ENCODE assay signal across 8 mouse cellular contexts in the genomic region with DNA sequence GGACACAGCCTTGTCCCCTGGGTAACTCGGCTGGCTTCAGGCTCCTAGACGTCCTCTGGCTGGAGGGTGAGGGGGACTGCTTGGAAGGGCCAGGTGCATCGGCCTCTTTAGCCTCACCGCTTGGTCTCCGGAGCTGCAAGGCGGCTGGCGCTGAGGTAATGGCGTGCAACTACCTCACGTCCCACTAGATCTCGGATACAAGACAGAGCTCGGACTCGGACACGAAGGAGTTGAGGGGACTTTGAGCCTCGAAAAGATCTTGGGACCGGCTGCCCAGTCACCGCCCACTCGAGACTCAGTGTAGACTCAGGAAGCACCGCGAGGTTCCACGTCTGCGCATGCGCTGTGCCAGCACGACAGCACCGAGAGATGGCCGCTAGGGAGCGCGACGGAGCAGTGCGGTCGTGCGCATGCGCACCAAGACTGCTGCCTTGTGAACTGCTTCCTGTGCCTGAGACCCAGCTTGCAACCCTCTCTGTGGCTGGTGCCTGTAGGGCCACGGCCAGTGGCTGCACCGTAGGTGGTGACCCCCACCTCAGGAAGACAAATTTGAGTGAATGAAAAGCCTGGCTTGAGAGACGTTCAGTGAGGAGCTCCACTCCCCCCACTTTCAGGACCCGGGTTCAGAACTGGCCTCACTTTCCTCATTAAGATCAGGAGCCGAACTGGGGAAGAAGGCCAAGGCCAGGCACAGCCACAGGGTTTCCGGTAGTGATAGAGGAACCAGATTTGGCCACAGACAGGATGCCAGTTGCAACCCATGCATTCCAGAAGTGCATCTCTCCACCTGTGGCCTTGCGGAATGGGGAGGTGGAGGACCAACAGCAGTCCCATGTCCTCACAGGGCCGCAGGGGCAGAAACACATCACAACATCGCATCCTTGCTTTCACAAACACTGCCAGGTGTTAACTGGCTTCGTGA. TPM values are rescaled to one million over a fixed set of nuclear protein-coding genes. Genes with fewer than 3 reads are reported as not detected.
DNase-seq lines count a peak whose midpoint lies in the region; ATAC-seq lines count a peak whose summit lies in the region.

No protein-coding gene starts in this region.

- H3K36me3 ChIP-seq in embryonic facial prominence, embryonic 13.5 days, result no peaks in the 10 kb centered on the region
- H3K36me3 ChIP-seq in midbrain, embryonic 11.5 days (ENCODE audit: control insufficient read depth, insufficient read depth, low read length), result no peaks in the 10 kb centered on the region

- H3K27me3 ChIP-seq in embryonic facial prominence, embryonic 13.5 days, result no peaks in the 10 kb centered on the region
- H3K27me3 ChIP-seq in midbrain, embryonic 11.5 days (ENCODE audit: control insufficient read depth, insufficient read depth, low read length), result no peaks in the 10 kb centered on the region

- H3K9ac ChIP-seq in embryonic facial prominence, embryonic 13.5 days, result peak overlapping the region; percentile 85
- peak overlapping the region; percentile 85 for H3K9ac ChIP-seq in midbrain, embryonic 11.5 days (ENCODE audit: low read length)

- 16% methylated on average over 42 of the region's 42 CpGs for whole genome bisulfite sequencing in embryonic facial prominence, embryonic 13.5 days
- WGBS in midbrain, embryonic 11.5 days, result 16% methylated on average over 42 of the region's 42 CpGs

- DNase-seq in adrenal gland, postnatal 4 days (ENCODE audit: low spot score in 2 of 2), result peak; percentile 94 to 96
- DNase-seq in heart, adult 11 months, result peak; percentile 99
- DNase-seq in kidney, adult 11 months, result peak; percentile 97
- peak; percentile 95 for DNase-seq in left cerebral cortex, postnatal 4 days
- peak; percentile 100 for DNase-seq in midbrain, embryonic 11.5 days (ENCODE audit: low spot score, missing footprints)
- DNase-seq in right cerebral cortex, postnatal 4 days, result peak; percentile 97
- DNase-seq in yolk sac, embryonic 10.5 days (ENCODE audit: low spot score), result peak; percentile 93

- peak overlapping the region; percentile 75 for H3K27ac ChIP-seq in embryonic facial prominence, embryonic 13.5 days
- no peak overlapping the region; the same call in 1 of the 2 replicates for H3K27ac ChIP-seq in midbrain, embryonic 11.5 days (ENCODE audit: low read depth, low read length)

- peak; percentile 84 for ATAC-seq in embryonic facial prominence, embryonic 13.5 days (ENCODE audit: insufficient number of reproducible peaks, insufficient read depth, low FRiP score, low TSS enrichment, low read depth)
- peak; percentile 95 for ATAC-seq in midbrain, embryonic 11.5 days (ENCODE audit: low FRiP score)

- intact Hi-C loops in left cerebral cortex, postnatal 4 days (cut with DNase I), result loop anchor here (10.0 kb wide), 1 partner anchor 160 kb away; no protein-coding TSS in a partner anchor

- peaks cover 10% of the 10 kb centered on the region for H3K4me1 ChIP-seq in embryonic facial prominence, embryonic 13.5 days
- H3K4me1 ChIP-seq in midbrain, embryonic 11.5 days (ENCODE audit: control insufficient read depth, insufficient read depth, low read length), result no peaks in the 10 kb centered on the region

- peak overlapping the region; percentile 86 for H3K4me2 ChIP-seq in embryonic facial prominence, embryonic 13.5 days
- H3K4me2 ChIP-seq in midbrain, embryonic 11.5 days, result peak overlapping the region; percentile 76

- peak overlapping the region; percentile 61 for H3K4me3 ChIP-seq in embryonic facial prominence, embryonic 13.5 days
- H3K4me3 ChIP-seq in midbrain, embryonic 11.5 days (ENCODE audit: low read depth, low read length), result peak overlapping the region; percentile 53

- no peaks in the 10 kb centered on the region for H3K9me3 ChIP-seq in embryonic facial prominence, embryonic 13.5 days
- H3K9me3 ChIP-seq in midbrain, embryonic 11.5 days (ENCODE audit: control insufficient read depth, low read length), result no peaks in the 10 kb centered on the region

RNA-seq across cellular contexts. Expression of gene Adcy9, which starts 54.8 kb away (rescaled TPM):
- 10 to 100 TPM; 34.3 to 36.1 TPM for total RNA-seq in adrenal gland, postnatal 4 days (2021)
- 1.1 and 1.7 TPM in 2 replicates for polyA plus RNA-seq in embryonic facial prominence, embryonic 13.5 days (2015; fragmentation: Nextera tagmentation; extraction: Ambion mirVana)
- total RNA-seq in left cerebral cortex, postnatal 4 days (2021), result 10 to 100 TPM; 21.1 to 22.3 TPM
- 1.2 and 1.3 TPM in 2 replicates for polyA plus RNA-seq in midbrain, embryonic 11.5 days (2014; fragmentation: Nextera tagmentation; extraction: Ambion mirVana)
